Mouse (Mus musculus): Measurements from ENCODE around the gene Arhgef26. TPM values are rescaled to one million over a fixed set of nuclear protein-coding genes. Genes with fewer than 3 reads are reported as not detected.

Gene Arhgef26
- polyA plus RNA-seq, 1 experiment from 2014 or later: 14.8 TPM

DNA sequence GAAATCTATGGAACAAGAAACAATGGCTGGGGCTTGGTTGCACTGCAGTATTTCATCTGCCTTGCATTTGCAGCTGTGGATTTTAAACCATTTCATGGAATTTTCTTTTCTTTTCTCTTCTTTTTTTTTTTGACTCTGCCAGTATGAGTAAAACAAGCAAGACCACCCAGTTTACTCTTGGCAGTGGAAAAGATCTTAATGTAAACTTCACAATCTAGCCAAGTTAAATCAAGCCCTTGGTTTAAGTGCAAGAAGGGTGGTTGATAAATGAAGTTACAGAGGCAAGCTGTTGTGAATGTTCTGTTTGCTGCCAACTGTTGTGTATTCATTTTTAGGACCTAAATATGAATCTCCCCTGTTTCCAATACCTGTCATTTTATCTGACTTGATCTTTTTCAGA is 54.5 kb downstream of the Arhgef26 start:
- Histone ChIP-seq H3K4me1 (no peaks in the 10 kb centered on the region), H3K9ac (replicated peaks) (no peak overlapping the region), H3K4me3 (no peak overlapping the region), H3K4me2 (replicated peaks) (no peak overlapping the region), H3K9me3 (no peaks in the 10 kb centered on the region), H3K36me3 (peaks cover 3% of the 10 kb centered on the region; the same call in 1 of the 2 replicates), H3K27me3 (no peaks in the 10 kb centered on the region), H3K27ac (replicated peaks) (no peak overlapping the region)
- ATAC-seq (replicated peaks): no peak

- Histone ChIP-seq H3K9ac (replicated peaks) (no peak overlapping the region), H3K4me1 (no peaks in the 10 kb centered on the region), H3K36me3 (no peaks in the 10 kb centered on the region), H3K27me3 (no peaks in the 10 kb centered on the region), H3K4me3 (no peak overlapping the region), H3K4me2 (replicated peaks) (no peak overlapping the region), H3K27ac (replicated peaks) (no peak overlapping the region), H3K9me3 (no peaks in the 10 kb centered on the region)
- 25% methylated on average over 7 of the region's 7 CpGs for WGBS
- ATAC-seq (replicated peaks): no peak
These were observed 56.1 kb downstream of the Arhgef26 start for GRCm38 (mm10) chr3:62394284-62394683.

DNA sequence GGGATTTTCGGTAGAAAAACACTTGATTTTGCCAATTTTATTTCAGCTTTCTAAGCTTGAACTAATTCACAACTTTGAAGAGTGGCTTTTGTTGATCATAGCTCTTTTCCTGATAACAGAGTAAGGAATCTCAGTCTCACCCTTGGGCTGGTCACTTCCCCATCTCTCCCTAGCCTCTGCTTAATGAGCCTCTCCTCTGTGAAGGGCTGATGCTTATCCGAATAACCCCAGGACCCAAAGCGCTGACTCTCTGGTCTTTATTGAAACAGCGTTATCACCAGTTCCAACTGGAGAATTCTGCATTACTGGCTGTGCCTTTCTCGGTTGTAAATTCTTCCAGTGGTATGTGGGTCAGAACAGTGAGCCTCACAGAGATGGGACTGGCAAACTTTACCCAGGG is 57.2 kb downstream of the Arhgef26 start:
- H3K9ac ChIP-seq (replicated peaks): no peak overlapping the region
- no peaks in the 10 kb centered on the region for H3K9me3 ChIP-seq
- ATAC-seq (replicated peaks): no peak
- no peaks in the 10 kb centered on the region for H3K27me3 ChIP-seq
- H3K4me1 ChIP-seq: peaks cover 4% of the 10 kb centered on the region
- no peak overlapping the region for H3K27ac ChIP-seq (replicated peaks)
- no peaks in the 10 kb centered on the region for H3K36me3 ChIP-seq
- 83% methylated on average over 5 of the region's 5 CpGs for WGBS
- H3K4me2 ChIP-seq (replicated peaks): no peak overlapping the region
- no peak overlapping the region for H3K4me3 ChIP-seq

DNA sequence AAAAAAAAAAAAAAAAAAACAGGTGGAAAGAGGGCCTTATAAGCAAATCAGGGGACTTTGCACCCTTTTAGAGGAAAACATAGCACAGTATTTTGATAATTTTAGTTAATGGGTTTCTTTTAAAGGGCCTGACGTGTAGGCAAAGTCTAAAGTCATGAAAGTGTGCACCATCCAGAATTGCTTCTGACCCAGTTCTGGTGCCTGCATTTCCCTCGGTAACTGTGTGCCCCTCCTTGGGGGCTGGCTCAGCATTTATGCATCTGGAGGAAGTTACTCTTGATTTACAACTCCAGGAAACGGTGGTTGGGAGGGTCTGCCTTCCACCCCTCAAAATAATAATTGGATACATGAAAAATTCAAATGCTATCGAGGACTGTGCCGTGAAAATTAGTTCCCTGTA is 58.0 kb downstream of the Arhgef26 start:
- peaks cover 6% of the 10 kb centered on the region for H3K4me1 ChIP-seq

DNA sequence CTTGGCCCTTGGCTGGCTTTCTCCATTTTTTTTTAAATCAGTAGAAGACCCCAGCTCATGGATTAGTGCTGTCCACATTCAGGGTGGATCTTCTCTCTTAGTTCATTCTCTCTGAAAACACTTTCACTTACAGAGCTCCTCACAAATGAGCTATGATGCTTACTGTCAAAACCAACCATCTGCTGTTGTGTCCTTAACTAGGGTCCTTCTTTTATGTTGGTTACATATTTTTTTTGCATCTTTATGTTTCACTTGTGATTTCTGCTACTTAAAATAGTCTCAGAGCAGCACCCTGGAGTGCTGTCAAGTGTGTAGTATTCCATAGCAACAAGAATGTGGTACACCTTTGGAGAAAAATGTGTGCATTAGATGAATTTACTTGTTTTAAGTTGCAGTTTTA is 60.0 kb downstream of the Arhgef26 start:
- Histone ChIP-seq H3K9me3 (no peaks in the 10 kb centered on the region), H3K36me3 (no peaks in the 10 kb centered on the region), H3K27ac (replicated peaks) (no peak overlapping the region), H3K27me3 (no peaks in the 10 kb centered on the region), H3K4me2 (replicated peaks) (no peak overlapping the region), H3K9ac (replicated peaks) (no peak overlapping the region), H3K4me3 (no peak overlapping the region), H3K4me1 (peaks cover 6% of the 10 kb centered on the region)
- ATAC-seq (replicated peaks): no peak

More for the DNA sequence above, 58.0 kb downstream of the Arhgef26 start:
- H3K9ac ChIP-seq (replicated peaks): no peak overlapping the region
- H3K4me2 ChIP-seq (replicated peaks): no peak overlapping the region
- 79% methylated on average over 5 of the region's 5 CpGs for WGBS
- no peak overlapping the region for H3K27ac ChIP-seq (replicated peaks)
- H3K4me3 ChIP-seq: no peak overlapping the region
- ATAC-seq (replicated peaks): no peak
- no peaks in the 10 kb centered on the region for H3K27me3 ChIP-seq
- no peaks in the 10 kb centered on the region for H3K36me3 ChIP-seq
- H3K9me3 ChIP-seq: no peaks in the 10 kb centered on the region

DNA sequence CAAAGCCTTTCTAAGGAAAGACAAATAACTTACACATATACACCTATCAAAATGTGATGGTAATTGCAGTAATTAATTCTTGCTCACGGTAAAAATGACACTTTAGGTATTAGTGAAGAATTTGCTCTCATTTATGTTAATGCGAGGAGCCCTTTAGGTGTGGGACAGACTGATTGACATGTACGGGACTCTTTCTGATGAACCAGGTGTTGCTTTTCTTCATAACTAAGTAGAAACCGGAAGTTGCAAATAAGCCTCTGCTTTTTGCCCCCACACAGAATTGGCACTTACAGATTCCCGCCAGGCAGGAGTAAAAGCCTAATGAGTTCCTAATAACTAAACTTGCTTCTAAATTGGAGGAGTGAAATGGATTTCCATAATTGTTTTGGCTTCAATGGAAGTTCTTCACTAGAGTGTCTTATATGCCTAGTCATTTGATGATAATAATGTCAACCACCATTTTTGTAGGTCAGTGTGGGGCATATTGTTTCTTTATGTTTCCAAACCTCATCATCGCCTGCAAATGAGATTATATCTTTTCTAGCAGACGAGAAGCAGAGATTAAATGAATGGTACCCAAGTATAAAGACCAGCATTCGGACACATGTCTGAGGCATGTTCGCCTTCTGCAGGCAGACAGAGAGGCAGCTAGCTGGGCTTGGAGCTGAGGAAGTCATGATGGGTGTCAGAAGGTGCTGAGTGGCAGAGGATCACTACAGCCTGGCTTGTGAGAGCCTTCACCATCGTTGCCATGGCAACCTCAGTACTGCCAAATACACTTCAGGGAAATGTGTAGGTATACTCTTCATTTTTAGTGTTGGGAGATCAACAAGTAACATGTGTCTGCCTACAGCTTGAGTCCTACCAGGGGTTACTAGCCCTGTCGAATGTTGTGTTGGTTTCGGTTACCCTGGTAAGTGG is 61.9 kb downstream of the Arhgef26 start:
- H3K9me3 ChIP-seq: no peaks in the 10 kb centered on the region
- H3K27ac ChIP-seq (replicated peaks): no peak overlapping the region
- 69% methylated on average over 12 of the region's 12 CpGs for WGBS
- H3K4me3 ChIP-seq: no peak overlapping the region
- ATAC-seq (replicated peaks): 0 out of 2 replicates have a peak, but pooled peaks have one; percentile 15
- no peak overlapping the region for H3K9ac ChIP-seq (replicated peaks)
- no peak overlapping the region for H3K4me2 ChIP-seq (replicated peaks)
- H3K36me3 ChIP-seq: no peaks in the 10 kb centered on the region
- H3K4me1 ChIP-seq: peaks cover 12% of the 10 kb centered on the region
- H3K27me3 ChIP-seq: no peaks in the 10 kb centered on the region

- H3K36me3 ChIP-seq: no peaks in the 10 kb centered on the region
- 87% methylated on average over 2 of the region's 2 CpGs for WGBS
- no peak overlapping the region for H3K27ac ChIP-seq (replicated peaks)
- ATAC-seq (replicated peaks): no peak
- no peaks in the 10 kb centered on the region for H3K27me3 ChIP-seq
- peaks cover 12% of the 10 kb centered on the region for H3K4me1 ChIP-seq
- no peak overlapping the region for H3K4me2 ChIP-seq (replicated peaks)
- H3K9me3 ChIP-seq: no peaks in the 10 kb centered on the region
- no peak overlapping the region for H3K9ac ChIP-seq (replicated peaks)
- no peak overlapping the region for H3K4me3 ChIP-seq
These were observed 64.3 kb downstream of the Arhgef26 start for GRCm38 (mm10) chr3:62402466-62402865.

DNA sequence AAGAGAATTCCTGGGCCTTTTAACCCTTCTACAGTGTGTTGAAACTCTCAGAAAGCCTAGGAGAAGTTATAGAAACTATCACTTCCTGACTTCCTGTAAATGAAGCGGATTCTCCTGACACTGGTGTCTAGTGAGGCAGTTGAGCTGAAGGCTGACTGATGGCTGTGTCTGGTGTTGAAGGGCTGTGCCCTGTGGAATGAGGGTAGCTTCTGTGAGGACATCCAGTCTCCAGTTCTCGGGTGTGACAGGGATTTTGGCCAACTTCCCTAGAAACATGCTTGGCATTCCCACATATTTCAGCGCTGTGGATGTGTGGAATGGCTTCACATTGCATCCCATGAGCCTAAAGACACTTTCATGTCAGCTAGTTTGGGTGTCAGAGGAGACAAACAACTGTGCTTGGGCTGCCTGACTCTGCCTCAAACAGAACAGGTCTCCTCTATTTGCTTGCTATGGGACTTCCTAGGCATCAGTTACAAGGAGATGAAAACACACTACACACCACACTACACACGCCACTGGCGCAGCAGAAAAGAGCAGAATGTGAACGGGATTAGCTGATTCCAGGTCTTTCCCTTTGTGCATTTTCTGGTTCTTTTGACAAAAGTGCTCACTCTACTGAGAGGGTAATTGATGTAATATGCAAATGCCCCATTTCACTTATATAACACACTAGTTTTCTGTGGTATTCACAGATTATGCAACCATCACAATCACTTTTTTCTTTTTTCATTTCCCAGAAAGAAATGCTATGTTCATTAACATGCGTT is 66.5 kb downstream of the Arhgef26 start:
- H3K4me3 ChIP-seq: no peak overlapping the region
- H3K4me1 ChIP-seq: peaks cover 12% of the 10 kb centered on the region
- ATAC-seq (replicated peaks): peak; percentile 61
- H3K27ac ChIP-seq (replicated peaks): peak overlapping the region; percentile 34; the same call in 1 of the 2 replicates
- H3K36me3 ChIP-seq: no peaks in the 10 kb centered on the region
- 40% methylated on average over 7 of the region's 7 CpGs for WGBS
- no peak overlapping the region for H3K9ac ChIP-seq (replicated peaks)
- H3K4me2 ChIP-seq (replicated peaks): no peak overlapping the region
- no peaks in the 10 kb centered on the region for H3K9me3 ChIP-seq
- no peaks in the 10 kb centered on the region for H3K27me3 ChIP-seq

GRCm38 (mm10) chr3:62409555-62410182 is 71.5 kb downstream of the Arhgef26 start:
- Histone ChIP-seq H3K4me2 (replicated peaks) (no peak overlapping the region), H3K4me3 (no peak overlapping the region), H3K27me3 (no peaks in the 10 kb centered on the region), H3K27ac (replicated peaks) (no peak overlapping the region), H3K36me3 (no peaks in the 10 kb centered on the region), H3K4me1 (peaks cover 13% of the 10 kb centered on the region), H3K9me3 (no peaks in the 10 kb centered on the region), H3K9ac (replicated peaks) (no peak overlapping the region)
- ATAC-seq (replicated peaks): no peak
- 19% methylated on average over 8 of the region's 8 CpGs for WGBS

GRCm38 (mm10) chr3:62410491-62410890 is 72.3 kb downstream of the Arhgef26 start:
- Histone ChIP-seq H3K4me1 (peaks cover 11% of the 10 kb centered on the region; the same call in 1 of the 2 replicates), H3K4me2 (replicated peaks) (no peak overlapping the region), H3K36me3 (no peaks in the 10 kb centered on the region), H3K27me3 (no peaks in the 10 kb centered on the region), H3K27ac (replicated peaks) (no peak overlapping the region), H3K4me3 (no peak overlapping the region), H3K9me3 (no peaks in the 10 kb centered on the region), H3K9ac (replicated peaks) (no peak overlapping the region)
- WGBS: 26% methylated on average over 4 of the region's 4 CpGs
- peak; percentile 55 for ATAC-seq (replicated peaks)

- Histone ChIP-seq H3K9me3 (no peaks in the 10 kb centered on the region), H3K4me2 (replicated peaks) (no peak overlapping the region), H3K27ac (replicated peaks) (0 out of 2 replicates have a peak overlapping the region, but pooled peaks have one; percentile 14), H3K9ac (replicated peaks) (no peak overlapping the region), H3K27me3 (no peaks in the 10 kb centered on the region), H3K4me3 (no peak overlapping the region), H3K36me3 (no peaks in the 10 kb centered on the region), H3K4me1 (peaks cover 11% of the 10 kb centered on the region; the same call in 1 of the 2 replicates)
- WGBS: 66% methylated on average over 7 of the region's 7 CpGs
- peak; percentile 76 for ATAC-seq (replicated peaks)
These were observed 74.6 kb downstream of the Arhgef26 start for GRCm38 (mm10) chr3:62412704-62413103.

- WGBS: 97% methylated on average over 4 of the region's 4 CpGs
- Histone ChIP-seq H3K4me3 (no peak overlapping the region), H3K27me3 (no peaks in the 10 kb centered on the region), H3K9me3 (no peaks in the 10 kb centered on the region), H3K4me2 (replicated peaks) (no peak overlapping the region), H3K36me3 (no peaks in the 10 kb centered on the region), H3K27ac (replicated peaks) (no peak overlapping the region), H3K9ac (replicated peaks) (no peak overlapping the region), H3K4me1 (peaks cover 11% of the 10 kb centered on the region; the same call in 1 of the 2 replicates)
- no peak for ATAC-seq (replicated peaks)
These were observed 76.8 kb downstream of the Arhgef26 start for GRCm38 (mm10) chr3:62414926-62415325.
